Mouse (Mus musculus): Measurements from ENCODE around the gene Mup4. TPM values are rescaled to one million over a fixed set of nuclear protein-coding genes. Genes with fewer than 3 reads are reported as not detected.

The Mup4 gene
- 2.2 TPM for polyA plus RNA-seq (2014; fragmentation: Illumina TruSeq; extraction: RNeasy Lipid Tissue Mini Kit (QIAGEN cat#74804); ENCODE audit: low read depth, low replicate concordance)

DNA sequence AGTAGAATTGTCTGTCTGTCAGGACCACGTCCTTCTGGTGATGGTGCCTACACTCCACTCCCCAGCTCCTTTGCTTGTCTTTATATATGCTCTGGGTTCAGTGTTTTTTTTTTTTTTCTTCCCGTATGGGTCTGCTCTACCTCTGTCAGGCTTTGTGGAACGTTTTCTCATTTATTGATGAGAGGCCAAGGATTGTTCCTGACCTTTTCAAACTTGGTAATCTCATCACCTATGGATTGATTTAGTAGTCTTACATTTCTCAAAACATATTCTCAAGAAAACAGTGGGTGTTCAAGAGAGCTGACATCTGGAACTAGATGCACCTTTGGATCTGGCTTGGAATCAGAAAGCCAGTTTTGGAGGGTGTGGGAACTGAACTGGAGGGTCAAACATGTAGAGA, at the start of gene Mup4:
Mup4 (minus strand) TSS at position 101 of the 400 bp plus-strand sequence.

DNA sequence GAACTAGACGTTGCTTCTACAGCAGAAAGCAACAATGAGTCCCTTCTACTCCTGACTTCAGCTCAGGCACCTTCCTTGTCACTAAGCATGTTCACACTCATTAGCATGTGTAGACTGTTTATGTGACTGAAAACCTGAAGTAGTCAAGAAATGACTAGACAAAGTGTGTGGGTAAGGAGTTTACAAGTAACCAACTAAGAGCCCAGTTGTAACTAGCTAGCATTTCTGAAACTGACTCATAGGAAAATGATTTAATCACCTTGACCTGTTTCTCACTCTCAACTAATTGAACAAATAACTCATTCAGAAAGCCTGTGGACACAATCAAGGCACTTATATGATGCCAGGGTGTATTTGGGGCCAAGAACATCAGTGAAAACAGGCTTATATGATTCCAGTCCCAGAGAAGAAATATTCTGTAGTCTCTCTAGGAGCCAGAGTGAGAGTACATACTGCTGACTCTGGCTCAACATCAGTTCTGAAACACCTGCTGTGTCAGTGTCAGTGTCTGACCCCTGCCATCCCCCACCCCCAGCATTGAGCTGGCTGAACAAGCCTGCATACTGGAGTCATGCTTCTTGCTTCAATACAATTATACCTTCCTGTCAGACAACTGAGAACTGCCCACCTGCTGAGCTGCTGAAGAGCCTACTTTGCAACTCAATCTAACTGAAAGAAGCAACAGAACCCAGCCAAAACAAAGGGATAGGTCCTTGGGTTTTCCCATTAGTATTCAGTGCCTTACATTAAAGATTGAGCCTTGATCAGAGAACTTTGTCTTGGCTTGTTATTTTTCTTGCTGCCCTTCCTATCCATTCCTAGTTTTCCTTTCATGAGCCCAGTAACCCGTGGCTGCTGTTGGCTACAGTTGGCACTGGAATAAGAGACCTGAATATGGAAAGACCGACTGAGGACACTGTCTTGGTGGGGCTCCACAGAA, 3.2 kb upstream of the Mup4 start, which contains the start of gene Mup6:
Mup6 (plus strand) TSS at position 890 of the 940 bp plus-strand sequence.

DNA sequence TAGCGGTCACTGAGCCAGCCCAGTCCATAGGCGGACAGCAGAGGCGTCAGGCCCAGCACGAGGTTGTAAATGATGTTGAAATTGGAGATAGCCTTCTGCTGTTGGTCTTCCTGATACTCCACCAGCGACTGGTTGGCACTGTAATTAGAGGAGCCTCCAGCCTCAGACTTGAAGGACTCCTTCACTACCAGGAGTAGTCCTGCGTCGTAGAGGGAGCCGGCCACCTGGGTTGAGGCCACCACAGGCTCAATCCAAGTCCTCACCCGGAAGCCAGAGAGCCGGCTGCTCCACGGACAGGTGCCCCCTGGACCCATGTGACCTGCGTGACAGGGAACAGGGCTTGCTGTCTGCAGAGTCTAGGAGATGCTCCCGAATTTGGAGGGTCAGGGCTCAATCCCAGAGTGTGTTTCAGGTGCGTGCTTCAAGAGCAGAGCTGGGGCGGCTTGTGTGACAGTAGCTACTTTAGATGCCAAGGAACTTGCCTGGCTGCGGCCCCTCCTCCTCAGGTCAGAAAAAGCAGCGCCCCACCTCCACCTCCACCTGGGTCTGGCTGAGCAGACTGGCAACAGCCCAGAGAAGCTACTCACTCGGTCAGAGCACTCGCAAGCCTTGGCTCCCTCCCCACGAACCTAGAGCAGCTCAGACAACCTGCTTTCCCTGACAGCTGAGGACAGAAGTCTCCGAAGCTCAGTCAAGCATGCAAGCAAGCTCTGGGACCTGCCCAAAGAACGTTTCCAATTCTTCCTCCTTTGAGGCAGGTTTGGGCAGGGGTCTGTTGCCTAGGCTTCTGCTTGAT, 45.7 kb downstream of the Mup4 start, which contains the start of gene Slc46a2:
Slc46a2 (minus strand) TSS at position 449 of the 796 bp plus-strand sequence.

Other genes starting within 250 kb of the Mup4 start
- gene Inip, start 159.1 kb downstream of the Mup4 start, polyA plus RNA-seq (2014; fragmentation: Illumina TruSeq; extraction: RNeasy Lipid Tissue Mini Kit (QIAGEN cat#74804); ENCODE audit: low read depth, low replicate concordance), result 14.7 TPM
- 9.7 TPM for gene Snx30, start 154.9 kb downstream of the Mup4 start, polyA plus RNA-seq (2014; fragmentation: Illumina TruSeq; extraction: RNeasy Lipid Tissue Mini Kit (QIAGEN cat#74804); ENCODE audit: low read depth, low replicate concordance)
- gene Slc46a2, start 45.7 kb downstream of the Mup4 start, polyA plus RNA-seq (2014; fragmentation: Illumina TruSeq; extraction: RNeasy Lipid Tissue Mini Kit (QIAGEN cat#74804); ENCODE audit: low read depth, low replicate concordance), result 16.7 TPM
- 20.9 TPM for gene Mup6, start 3.6 kb upstream of the Mup4 start, polyA plus RNA-seq (2014; fragmentation: Illumina TruSeq; extraction: RNeasy Lipid Tissue Mini Kit (QIAGEN cat#74804); ENCODE audit: low read depth, low replicate concordance)
- gene Mup7, start 109.8 kb upstream of the Mup4 start, polyA plus RNA-seq (2014; fragmentation: Illumina TruSeq; extraction: RNeasy Lipid Tissue Mini Kit (QIAGEN cat#74804); ENCODE audit: low read depth, low replicate concordance), result not detected
- gene Mup2, start 193.6 kb upstream of the Mup4 start, polyA plus RNA-seq (2014; fragmentation: Illumina TruSeq; extraction: RNeasy Lipid Tissue Mini Kit (QIAGEN cat#74804); ENCODE audit: low read depth, low replicate concordance), result not detected